Mouse (Mus musculus) liver, adult 2 months (tissue): ENCODE results near the gene Ndufa13. TPM values are rescaled to one million over a fixed set of nuclear protein-coding genes. Genes with fewer than 3 reads are reported as not detected.
A peak's percentile ranks its signal among the peaks of the same experiment; 100 is the strongest.

Experiments
- DNase-seq: peaks from one replicate; pipeline ENCODE4 v3.0.0-alpha.2; 2011; ENCODE audit warnings: low read depth, low spot score; ENCODE audit errors: extremely low read depth
- H3K27ac ChIP-seq: fragments of 200-500 bp; replicated peaks from 2 replicates; pipeline ENCODE4 v1.5.1; 2012; ENCODE audit warnings: low read depth, mild to moderate bottlenecking, control low read depth, inconsistent platforms, low read length; ENCODE audit not compliant: insufficient read depth
- H3K27me3 ChIP-seq: fragments of 200-500 bp; 2 replicates; pipeline ENCODE4 v1.6.1; 2012; ENCODE audit warnings: mild to moderate bottlenecking, moderate library complexity, low read length, inconsistent platforms; ENCODE audit not compliant: control insufficient read depth, insufficient read depth
- H3K36me3 ChIP-seq: fragments of 200-500 bp; 2 replicates; pipeline ENCODE4 v1.6.1; 2012; ENCODE audit warnings: low read length, inconsistent platforms; ENCODE audit not compliant: control insufficient read depth, insufficient read depth
- H3K4me1 ChIP-seq: fragments of 200-500 bp; 2 replicates; pipeline ENCODE4 v1.6.1; 2011; ENCODE audit warnings: low read length; ENCODE audit not compliant: control insufficient read depth, insufficient read depth
- H3K4me3 ChIP-seq: fragments of 200-500 bp; 2 replicates; pipeline ENCODE4 v1.5.1; 2011; ENCODE audit warnings: low read depth, mild to moderate bottlenecking, control low read depth, low read length, moderate library complexity; ENCODE audit not compliant: insufficient read depth
- H3K79me2 ChIP-seq: fragments of 200-500 bp; 2 replicates; pipeline ENCODE4 v1.6.1; 2012; ENCODE audit warnings: inconsistent platforms, mild to moderate bottlenecking, low read length, moderate library complexity; ENCODE audit not compliant: control insufficient read depth, insufficient read depth
- H3K9ac ChIP-seq: fragments of 200-500 bp; 2 replicates; pipeline ENCODE4 v1.6.1; 2012; ENCODE audit warnings: low read depth, mild to moderate bottlenecking, control low read depth, inconsistent platforms, low read length
- CTCF ChIP-seq: fragments of 200-500 bp; IDR thresholded peaks from 2 replicates; pipeline ENCODE4 v1.5.1; 2011; ENCODE audit warnings: low read depth, low read length, control low read depth
- POLR2A ChIP-seq: fragments of 200-500 bp; IDR thresholded peaks from 2 replicates; pipeline ENCODE4 v1.6.1; 2011; ENCODE audit warnings: low read length, control low read depth; ENCODE audit not compliant: insufficient read depth; ENCODE audit errors: extremely low read depth
- WGBS: fragments of 180-500 bp; shearing (Covaris S2); methylation state at CpG from one replicate; pipeline ENCODE4 v1.1.7; 2018; 5-methylcytosine and 5-hydroxymethylcytosine counted together
- polyA plus RNA-seq: library from polyadenylated mRNA; depleted of rRNA; stranded (reverse); fragments of >200 nt; gene quantifications from 2 replicates; pipeline ENCODE4 v1.2.3, GENCODE M21; 2012
- total RNA-seq: library from RNA; depleted of rRNA; stranded (reverse); fragments of >200 nt; gene quantifications from 2 replicates; pipeline ENCODE4 v1.2.3, GENCODE M21; 2014

The Ndufa13 gene
- total and polyA plus RNA-seq, 2 experiments, result 141 to 221 TPM

DNA sequence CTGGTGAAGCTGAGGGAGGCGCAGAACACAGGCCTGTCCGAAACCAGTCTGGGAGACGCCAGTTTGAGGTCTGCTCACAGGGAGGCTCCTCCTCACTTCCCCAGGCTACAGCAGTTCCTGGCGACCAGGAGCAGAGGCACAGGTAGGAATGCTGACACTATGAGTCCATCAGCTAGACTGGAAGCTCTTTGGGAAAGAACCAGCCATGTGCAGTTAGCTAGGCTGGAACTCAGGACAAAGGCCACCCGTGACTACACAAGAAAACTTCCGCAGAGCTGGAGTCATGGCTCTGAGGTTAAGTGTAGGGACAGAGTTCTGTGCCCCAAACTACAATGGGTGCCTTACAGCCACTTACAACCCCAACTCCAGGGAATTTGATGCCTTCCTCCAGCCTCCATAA lies 4.5 kb downstream of the Ndufa13 start:
- H3K9ac ChIP-seq, result no peak overlapping the region
- H3K79me2 ChIP-seq, result peaks cover 20% of the 10 kb centered on the region
- peak; percentile 49 for DNase-seq
- H3K4me3 ChIP-seq, result no peak overlapping the region
- WGBS, result 57% methylated on average over 6 of the region's 6 CpGs
- 0 out of 2 replicates have a peak overlapping the region, but pooled peaks have one; percentile 3 for H3K27ac ChIP-seq
- peaks cover 29% of the 10 kb centered on the region for H3K4me1 ChIP-seq
- no peaks in the 10 kb centered on the region for H3K27me3 ChIP-seq
- no peaks in the 10 kb centered on the region; the same call in 1 of the 2 replicates for H3K36me3 ChIP-seq
- no peak for TF ChIP-seq POLR2A
- TF ChIP-seq CTCF, result no peak

DNA sequence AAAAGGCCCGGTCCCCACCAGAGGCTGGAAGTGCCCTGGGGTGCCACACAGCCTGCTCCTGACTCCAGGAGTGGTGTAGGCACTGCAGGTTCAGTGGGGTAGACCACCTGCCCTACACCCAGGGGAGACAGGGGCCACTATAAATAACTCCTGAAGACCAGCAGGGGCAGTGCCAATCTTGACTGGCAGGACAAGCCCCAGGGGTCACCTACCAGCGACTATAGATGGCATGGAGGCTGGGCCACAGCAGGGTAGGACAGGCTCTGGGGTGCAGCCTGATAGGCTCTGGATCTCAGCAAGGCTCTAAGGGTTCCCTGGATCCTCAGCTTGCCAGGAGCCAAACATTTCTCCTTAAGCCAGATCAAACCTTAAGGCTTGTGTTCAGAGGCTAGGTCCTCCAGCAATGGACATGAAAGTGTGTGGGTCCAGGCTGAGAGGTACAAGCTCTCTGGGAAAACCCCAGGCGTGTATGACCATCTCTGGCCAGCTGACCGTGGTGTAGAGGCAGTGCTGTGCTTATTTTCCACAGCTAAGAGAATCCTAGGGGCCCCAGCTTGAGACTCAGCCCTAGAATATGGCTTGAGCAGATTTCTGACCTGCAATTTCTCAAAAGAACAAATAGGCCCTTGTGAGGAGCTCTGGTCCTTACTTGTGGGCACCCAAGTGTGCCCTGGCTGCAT lies 6.4 kb downstream of the Ndufa13 start:
- no peaks in the 10 kb centered on the region for H3K27me3 ChIP-seq
- H3K4me3 ChIP-seq, result no peak overlapping the region
- WGBS, result 71% methylated on average over 4 of the region's 4 CpGs
- H3K9ac ChIP-seq, result no peak overlapping the region
- DNase-seq, result no peak
- no peaks in the 10 kb centered on the region; the same call in 1 of the 2 replicates for H3K36me3 ChIP-seq
- H3K27ac ChIP-seq, result no peak overlapping the region
- H3K4me1 ChIP-seq, result peaks cover 23% of the 10 kb centered on the region
- H3K79me2 ChIP-seq, result peaks cover 20% of the 10 kb centered on the region
- TF ChIP-seq POLR2A (no peak), CTCF (no peak)

DNA sequence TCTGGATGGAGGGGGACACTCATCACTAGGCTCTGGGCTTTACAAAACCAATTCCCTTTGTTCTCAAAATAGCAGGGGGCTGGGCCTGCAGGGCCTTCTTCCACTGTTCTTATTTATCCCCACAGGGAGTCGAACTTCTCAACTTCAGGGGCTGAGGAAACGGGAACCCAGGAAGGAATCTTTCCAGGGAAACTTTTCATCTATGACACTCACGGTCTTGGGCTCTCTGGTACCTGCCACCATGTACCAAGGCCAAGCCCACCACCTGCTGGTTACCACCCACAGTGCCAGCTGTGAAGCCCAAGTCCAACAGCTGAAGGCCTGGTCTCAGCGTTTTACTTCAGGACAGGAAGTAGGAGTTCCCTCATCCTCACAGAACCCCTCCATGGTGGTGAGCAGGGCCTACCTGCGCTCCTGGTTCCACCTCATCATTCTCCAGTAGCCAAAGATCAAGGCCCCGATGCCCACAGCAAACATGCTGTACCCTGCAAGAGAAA lies 7.5 kb downstream of the Ndufa13 start:
- Histone ChIP-seq H3K9ac (no peak overlapping the region), H3K27ac (no peak overlapping the region), H3K4me3 (no peak overlapping the region), H3K27me3 (no peaks in the 10 kb centered on the region), H3K4me1 (peaks cover 20% of the 10 kb centered on the region), H3K79me2 (peaks cover 14% of the 10 kb centered on the region; the same call in 1 of the 2 replicates), H3K36me3 (no peaks in the 10 kb centered on the region; the same call in 1 of the 2 replicates)
- no peak for DNase-seq
- WGBS, result 83% methylated on average over 6 of the region's 6 CpGs
- TF ChIP-seq CTCF (no peak), POLR2A (no peak)

DNA sequence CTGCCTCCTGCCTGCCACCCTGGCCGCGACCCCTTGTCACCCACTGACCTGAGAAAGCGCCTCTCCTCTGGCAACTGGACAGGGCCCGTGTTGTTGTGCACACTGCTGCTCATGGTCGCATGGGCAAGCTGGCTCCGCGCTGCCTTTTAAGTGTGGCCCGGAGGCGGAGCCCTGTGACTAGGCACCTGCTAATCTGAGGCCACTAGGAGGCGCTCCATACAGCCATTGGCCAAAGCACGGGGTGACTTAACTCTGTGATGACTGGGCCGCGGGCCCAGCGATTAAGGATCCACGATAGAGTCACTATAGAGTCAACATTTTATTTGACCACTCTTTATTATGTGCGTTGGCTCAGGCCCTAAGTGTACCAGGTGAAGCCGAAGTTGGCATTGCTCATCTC lies 8.5 kb downstream of the Ndufa13 start:
- no peak for TF ChIP-seq POLR2A
- peak; percentile 61 for TF ChIP-seq CTCF
- Histone ChIP-seq H3K9ac (no peak overlapping the region), H3K27me3 (peaks cover 7% of the 10 kb centered on the region), H3K4me3 (no peak overlapping the region), H3K4me1 (peaks cover 19% of the 10 kb centered on the region), H3K79me2 (peaks cover 14% of the 10 kb centered on the region; the same call in 1 of the 2 replicates), H3K27ac (no peak overlapping the region), H3K36me3 (no peaks in the 10 kb centered on the region; the same call in 1 of the 2 replicates)
- no peak for DNase-seq
- 62% methylated on average over 17 of the region's 17 CpGs for WGBS

DNA sequence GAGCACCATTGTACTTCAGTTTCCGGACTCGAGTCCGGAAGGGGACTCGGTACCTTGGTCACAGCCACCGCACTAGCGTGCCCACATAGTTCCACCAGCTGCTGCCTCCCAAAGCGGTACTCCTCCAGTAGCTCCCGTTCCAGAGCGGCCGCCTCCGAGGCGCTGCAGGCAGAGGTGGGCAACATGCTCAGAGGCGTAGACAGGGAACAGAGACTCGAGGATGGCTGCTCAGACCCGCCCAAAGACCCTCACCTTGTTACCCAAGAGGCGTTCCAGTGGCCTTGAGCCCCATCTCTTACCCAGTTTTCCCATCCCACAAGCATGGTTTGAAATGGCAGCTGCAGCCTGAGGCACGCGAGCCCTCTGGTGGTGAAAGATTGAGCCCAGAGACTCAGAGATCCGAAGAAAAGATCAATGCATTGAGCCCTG lies 11.5 kb downstream of the Ndufa13 start:
- no peaks in the 10 kb centered on the region; the same call in 1 of the 2 replicates for H3K36me3 ChIP-seq
- peaks cover 7% of the 10 kb centered on the region for H3K4me1 ChIP-seq
- H3K27me3 ChIP-seq, result peaks cover 25% of the 10 kb centered on the region
- H3K9ac ChIP-seq, result no peak overlapping the region
- 58% methylated on average over 19 of the region's 19 CpGs for WGBS
- DNase-seq, result no peak
- TF ChIP-seq CTCF (peak; percentile 69), POLR2A (no peak)
- no peak overlapping the region for H3K4me3 ChIP-seq
- H3K79me2 ChIP-seq, result 0 out of 2 replicates have a peak, but pooled peaks cover 2% of the 10 kb centered on the region
- no peak overlapping the region for H3K27ac ChIP-seq

DNA sequence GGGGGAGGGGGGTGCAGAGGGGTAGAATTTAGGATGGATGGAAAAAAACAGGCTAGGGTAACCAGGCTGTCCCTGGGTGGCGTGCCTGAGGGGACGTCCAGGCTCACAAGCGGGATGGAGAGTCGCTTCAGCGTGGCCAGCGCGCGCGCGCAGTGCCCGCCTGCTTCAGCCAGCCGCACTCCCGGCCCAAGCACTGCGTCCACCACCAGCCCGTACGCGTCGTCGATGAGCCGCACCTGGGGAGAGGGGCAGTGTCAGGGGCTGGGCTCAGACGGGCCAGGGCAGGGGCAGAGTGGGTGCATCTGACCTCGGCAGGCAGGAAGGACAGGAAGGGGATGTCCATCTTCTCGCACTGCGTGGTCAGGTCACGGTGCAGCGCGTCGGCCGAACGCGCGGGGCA lies 13.5 kb downstream of the Ndufa13 start:
- H3K79me2 ChIP-seq, result no peaks in the 10 kb centered on the region
- WGBS, result 6% methylated on average over 32 of the region's 32 CpGs
- H3K36me3 ChIP-seq, result no peaks in the 10 kb centered on the region; the same call in 1 of the 2 replicates
- no peak overlapping the region for H3K27ac ChIP-seq
- H3K4me1 ChIP-seq, result peaks cover 7% of the 10 kb centered on the region
- peaks cover 35% of the 10 kb centered on the region for H3K27me3 ChIP-seq
- TF ChIP-seq POLR2A, result no peak
- no peak for TF ChIP-seq CTCF
- no peak overlapping the region; the same call in 1 of the 2 replicates for H3K9ac ChIP-seq
- no peak for DNase-seq
- H3K4me3 ChIP-seq, result no peak overlapping the region
